Mouse (Mus musculus) E14TG2a.4 (cell line): ENCODE data around the gene Tnrc6b.
A peak's percentile ranks its signal among the peaks of the same experiment; 100 is the strongest.

Source experiments
- H3K27me3 ChIP-seq: 2 replicates; pipeline ENCODE4 v1.6.1; 2014; ENCODE audit warnings: low read length, control low read depth; ENCODE audit not compliant: insufficient read depth
- H3K36me3 ChIP-seq: 2 replicates; pipeline ENCODE4 v1.6.1; 2014; ENCODE audit warnings: low read length, control low read depth; ENCODE audit not compliant: insufficient read depth
- H3K4me1 ChIP-seq: replicated peaks from 2 replicates; pipeline ENCODE4 v1.6.1; 2014; ENCODE audit warnings: low read depth, low read length, control low read depth
- H3K4me3 ChIP-seq: replicated peaks from 2 replicates; pipeline ENCODE4 v1.5.1; 2014; ENCODE audit warnings: mild to moderate bottlenecking, low read length
- H3K9me3 ChIP-seq: 2 replicates; pipeline ENCODE4 v1.6.1; 2014; ENCODE audit warnings: low read length, control low read depth
- CTCF ChIP-seq: conservative IDR thresholded peaks from 2 replicates; pipeline ENCODE4 v1.5.1; 2014; ENCODE audit warnings: low read length
- NANOG ChIP-seq: IDR thresholded peaks from 2 replicates; pipeline ENCODE4 v1.6.1; 2014; ENCODE audit warnings: borderline replicate concordance, low read length, mixed read lengths
- POU5F1 ChIP-seq: IDR thresholded peaks from 2 replicates; pipeline ENCODE4 v1.6.1; 2014; ENCODE audit warnings: low read length, borderline replicate concordance

Tnrc6b gene

DNA sequence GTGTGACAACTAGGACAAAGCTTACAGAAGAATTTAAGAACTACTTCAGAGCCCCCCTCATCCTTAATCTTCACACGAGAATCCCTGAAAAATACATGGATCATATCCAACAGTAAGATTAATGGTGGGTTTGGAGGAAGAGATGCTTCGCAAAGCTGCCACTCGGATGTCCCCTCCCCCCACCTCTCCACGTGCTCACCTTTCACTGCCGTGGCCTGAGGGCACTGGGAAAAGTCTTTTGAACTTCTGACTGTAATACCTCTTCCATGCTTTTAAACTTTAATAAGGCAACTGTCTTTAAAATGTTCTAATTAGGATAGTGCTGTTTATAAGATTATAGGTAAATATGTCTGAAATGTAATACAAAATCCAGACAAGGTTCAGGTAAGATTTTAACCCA is 263.2 kb downstream of the Tnrc6b start:
- no peaks in the 10 kb centered on the region for H3K9me3 ChIP-seq
- H3K27me3 ChIP-seq: 0 out of 2 replicates have a peak, but pooled peaks cover 2% of the 10 kb centered on the region
- TF ChIP-seq NANOG: no peak
- TF ChIP-seq POU5F1: no peak
- no peak for TF ChIP-seq CTCF
- peaks cover 21% of the 10 kb centered on the region for H3K4me1 ChIP-seq
- H3K4me3 ChIP-seq: no peak overlapping the region
- peaks cover 23% of the 10 kb centered on the region for H3K36me3 ChIP-seq

DNA sequence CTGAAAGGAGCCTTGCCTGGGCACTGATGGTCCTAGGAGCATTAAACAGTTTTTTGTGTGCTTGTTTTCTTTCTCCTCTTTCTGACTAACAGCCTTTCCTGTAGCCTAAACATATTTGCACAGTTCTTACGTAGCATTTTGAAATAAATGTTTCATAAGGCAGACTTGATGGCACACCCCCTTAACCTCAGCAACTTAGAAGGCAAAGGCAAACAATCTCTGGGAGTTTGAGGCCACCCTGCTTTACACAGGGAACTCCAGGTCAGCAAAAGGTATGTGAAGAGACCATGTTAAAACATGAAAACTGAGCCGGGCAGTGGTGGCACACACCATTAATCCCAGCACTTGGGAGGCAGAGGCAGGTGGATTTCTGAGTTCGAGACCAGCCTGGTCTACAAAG is 264.6 kb downstream of the Tnrc6b start:
- peaks cover 10% of the 10 kb centered on the region for H3K36me3 ChIP-seq
- no peak for TF ChIP-seq POU5F1
- no peak for TF ChIP-seq CTCF
- TF ChIP-seq NANOG: no peak
- H3K27me3 ChIP-seq: 0 out of 2 replicates have a peak, but pooled peaks cover 2% of the 10 kb centered on the region
- H3K4me1 ChIP-seq: peaks cover 21% of the 10 kb centered on the region
- no peak overlapping the region for H3K4me3 ChIP-seq
- no peaks in the 10 kb centered on the region for H3K9me3 ChIP-seq

DNA sequence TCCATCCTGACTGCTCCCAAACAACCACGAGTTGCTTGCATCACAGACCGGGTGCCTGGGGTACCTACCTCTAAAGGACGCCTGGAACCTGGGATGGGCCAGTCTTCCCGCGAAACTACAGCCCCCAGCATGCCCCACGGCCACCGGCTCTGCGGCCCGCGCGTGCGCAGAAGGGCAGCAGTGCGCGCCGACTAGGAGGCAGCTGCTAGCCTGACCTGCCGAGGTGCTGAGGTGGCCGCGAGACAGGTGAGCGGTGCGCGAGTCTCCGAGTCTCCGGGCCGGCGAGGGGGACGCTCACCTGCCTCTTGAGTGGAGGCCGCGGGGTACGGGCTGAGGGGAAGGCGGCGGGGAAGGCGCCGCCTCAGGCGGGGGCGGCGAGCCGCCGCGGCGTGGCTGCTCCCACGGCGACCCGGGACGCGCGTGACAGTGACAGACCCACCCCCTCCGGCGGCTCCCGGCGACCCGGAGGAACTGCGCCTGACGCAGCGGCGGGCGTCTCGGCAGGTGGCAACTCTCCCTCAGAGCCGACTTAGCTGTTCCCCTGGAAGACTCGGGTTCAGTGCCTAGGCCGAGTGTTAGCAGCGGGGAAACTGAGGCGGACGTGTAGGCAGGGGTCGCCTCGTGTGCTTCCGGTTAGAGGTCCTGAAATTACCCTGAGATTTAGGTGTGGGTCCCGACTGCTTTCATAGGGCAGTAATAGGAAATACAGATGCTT is 266.7 kb downstream of the Tnrc6b start, which contains the start of gene Sgsm3:
Gene Sgsm3 (plus strand): TSS at position 146 of the 715 bp plus-strand sequence.
- Histone ChIP-seq H3K4me1 (peaks cover 21% of the 10 kb centered on the region), H3K9me3 (no peaks in the 10 kb centered on the region), H3K36me3 (no peaks in the 10 kb centered on the region), H3K27me3 (0 out of 2 replicates have a peak, but pooled peaks cover 2% of the 10 kb centered on the region), H3K4me3 (peak within 1 kb of the TSS; percentile 89)
- no peak for TF ChIP-seq NANOG
- TF ChIP-seq CTCF: no peak
- no peak for TF ChIP-seq POU5F1

DNA sequence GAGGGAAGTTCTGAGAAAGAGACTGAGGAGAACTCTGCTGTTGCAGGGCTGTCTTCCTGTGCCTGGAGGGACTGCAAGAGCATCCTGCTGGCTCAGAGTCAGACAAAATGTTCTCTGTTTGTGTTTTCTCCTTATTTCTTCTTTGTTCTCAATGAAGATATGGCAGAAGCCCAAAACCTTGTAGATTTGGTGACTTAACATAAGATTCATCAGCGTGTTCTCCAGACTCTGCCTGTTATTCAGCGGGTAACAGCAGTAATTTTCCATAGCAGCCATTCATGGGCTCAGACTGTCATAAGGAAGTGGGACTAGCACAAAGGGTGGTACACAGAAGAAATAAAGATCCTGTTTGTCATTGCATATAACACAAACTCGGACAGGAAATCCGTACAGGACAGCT is 268.5 kb downstream of the Tnrc6b start:
- no peak for TF ChIP-seq POU5F1
- no peak for TF ChIP-seq CTCF
- no peak for TF ChIP-seq NANOG

DNA sequence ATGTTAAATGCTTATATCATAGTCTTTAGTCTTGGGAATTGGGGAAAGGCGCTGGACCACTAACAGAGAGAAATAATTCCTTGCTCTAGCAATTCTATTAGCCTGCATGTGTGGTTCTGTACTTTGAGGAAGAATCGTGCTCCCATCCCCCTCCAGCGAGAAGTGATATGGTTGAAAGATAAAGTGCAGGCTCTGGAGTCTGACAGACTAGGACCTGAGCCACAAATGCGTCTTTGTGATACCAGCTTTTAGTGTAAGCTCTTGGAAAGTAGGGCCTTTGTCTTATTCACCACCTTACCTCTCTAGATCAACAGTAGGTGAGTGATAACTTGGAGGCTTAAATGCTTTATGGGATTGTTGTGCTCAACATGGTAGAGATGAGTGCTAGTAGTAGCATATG is 270.1 kb downstream of the Tnrc6b start:
- Histone ChIP-seq H3K27me3 (0 out of 2 replicates have a peak, but pooled peaks cover 2% of the 10 kb centered on the region), H3K4me1 (peaks cover 16% of the 10 kb centered on the region), H3K9me3 (no peaks in the 10 kb centered on the region), H3K4me3 (no peak overlapping the region), H3K36me3 (no peaks in the 10 kb centered on the region)
- TF ChIP-seq CTCF: no peak
- TF ChIP-seq NANOG: no peak
- TF ChIP-seq POU5F1: no peak

More for the DNA sequence above, 268.5 kb downstream of the Tnrc6b start:
- Histone ChIP-seq H3K27me3 (0 out of 2 replicates have a peak, but pooled peaks cover 2% of the 10 kb centered on the region), H3K4me1 (peaks cover 16% of the 10 kb centered on the region), H3K9me3 (no peaks in the 10 kb centered on the region), H3K4me3 (no peak overlapping the region), H3K36me3 (no peaks in the 10 kb centered on the region)

DNA sequence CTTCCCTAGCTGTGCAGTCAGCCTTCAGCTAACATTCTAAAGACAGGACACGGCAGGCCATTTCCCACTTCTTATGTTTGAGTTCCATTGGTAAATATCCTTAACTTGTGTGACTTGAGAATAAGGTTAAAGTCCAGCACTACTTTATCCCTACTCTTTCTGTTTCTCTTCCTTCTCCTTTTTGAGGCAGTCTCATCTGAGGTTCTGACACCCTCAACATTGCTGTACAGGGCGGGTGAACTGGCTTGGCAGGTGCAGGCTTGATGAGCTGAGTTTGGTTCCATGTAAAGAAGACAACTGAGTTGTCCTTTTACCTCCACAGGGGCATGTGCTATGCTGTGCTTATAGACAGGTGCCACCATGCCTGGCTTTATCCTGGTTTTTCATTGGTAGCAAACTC is 272.2 kb downstream of the Tnrc6b start:
- Histone ChIP-seq H3K27me3 (0 out of 2 replicates have a peak, but pooled peaks cover 2% of the 10 kb centered on the region), H3K36me3 (no peaks in the 10 kb centered on the region), H3K4me1 (peaks cover 12% of the 10 kb centered on the region), H3K4me3 (no peak overlapping the region), H3K9me3 (no peaks in the 10 kb centered on the region)
- TF ChIP-seq NANOG: no peak
- TF ChIP-seq CTCF: no peak
- no peak for TF ChIP-seq POU5F1

DNA sequence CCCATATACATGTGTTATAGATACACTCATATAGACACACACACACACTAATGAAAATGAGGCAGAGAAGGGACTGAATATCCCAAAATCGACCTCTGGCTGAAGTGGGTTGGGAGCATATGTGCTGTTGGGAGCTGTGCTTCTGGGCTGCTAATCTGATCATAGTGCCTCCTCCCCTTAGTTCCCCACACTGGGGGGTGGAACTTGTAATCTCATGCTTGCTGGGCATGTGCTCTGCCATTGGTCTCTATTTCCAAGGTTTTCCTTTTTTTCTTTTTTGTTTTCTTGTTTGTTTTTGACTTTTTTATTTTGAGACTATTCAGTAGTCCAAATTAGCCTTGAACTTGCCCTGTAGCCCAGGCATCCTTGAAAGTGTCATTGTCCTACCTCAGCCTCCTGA is 277.2 kb downstream of the Tnrc6b start:
- peaks cover 9% of the 10 kb centered on the region for H3K4me1 ChIP-seq
- H3K36me3 ChIP-seq: no peaks in the 10 kb centered on the region
- no peaks in the 10 kb centered on the region for H3K9me3 ChIP-seq
- no peak overlapping the region for H3K4me3 ChIP-seq
- TF ChIP-seq CTCF (no peak), POU5F1 (no peak), NANOG (no peak)
- no peaks in the 10 kb centered on the region for H3K27me3 ChIP-seq

DNA sequence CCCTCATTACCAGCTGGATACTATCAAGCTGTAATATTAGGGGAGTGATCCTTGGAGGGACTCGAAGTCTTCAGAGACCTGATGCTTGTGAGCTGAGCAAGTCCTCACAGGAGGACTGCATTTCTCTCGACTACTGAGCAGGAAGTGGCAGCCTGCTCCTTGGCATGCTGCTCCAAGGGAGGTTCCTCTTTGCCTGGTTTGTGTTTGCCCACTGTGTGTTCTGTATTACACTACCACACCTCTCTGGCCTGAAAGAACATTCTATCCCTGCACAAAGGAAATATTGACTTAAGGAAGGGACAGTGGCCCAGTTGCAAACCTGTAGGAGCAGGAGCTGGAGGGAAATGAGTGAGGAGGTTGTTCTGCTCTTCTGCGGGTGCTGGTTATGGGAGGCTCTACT is 278.6 kb downstream of the Tnrc6b start:
- H3K4me3 ChIP-seq: no peak overlapping the region
- H3K27me3 ChIP-seq: no peaks in the 10 kb centered on the region
- H3K4me1 ChIP-seq: peaks cover 9% of the 10 kb centered on the region

More for the DNA sequence above, 278.6 kb downstream of the Tnrc6b start:
- no peak for TF ChIP-seq CTCF
- TF ChIP-seq POU5F1: no peak
- TF ChIP-seq NANOG: no peak
- H3K9me3 ChIP-seq: no peaks in the 10 kb centered on the region
- H3K36me3 ChIP-seq: no peaks in the 10 kb centered on the region
